Mouse (Mus musculus) lung, embryonic 16.5 days (tissue): ENCODE results near the gene Fut11. TPM values are rescaled to one million over a fixed set of nuclear protein-coding genes. Genes with fewer than 3 reads are reported as not detected.
A peak's percentile ranks its signal among the peaks of the same experiment; 100 is the strongest.

Experiments
- ATAC-seq: fragments of 200-750 bp; cut with Nextera tagmentation; 2 replicates; pipeline ENCODE4 v1.8.0; 2017; ENCODE audit warnings: low read depth, mild to moderate bottlenecking, moderate library complexity
- H3K27ac ChIP-seq: fragments of 300-500 bp; sonication (generic); 2 replicates; pipeline ENCODE4 v1.5.1; 2014; ENCODE audit warnings: mild to moderate bottlenecking, control low read depth, low read length
- H3K27me3 ChIP-seq: fragments of 300-500 bp; sonication (generic); 2 replicates; pipeline ENCODE4 v1.6.1; 2014; ENCODE audit warnings: low read depth, low read length, mixed read lengths; ENCODE audit not compliant: control insufficient read depth, insufficient read depth
- H3K36me3 ChIP-seq: fragments of 300-500 bp; sonication (generic); 2 replicates; pipeline ENCODE4 v1.6.1; 2014; ENCODE audit warnings: low read length; ENCODE audit not compliant: control insufficient read depth, insufficient read depth
- H3K4me1 ChIP-seq: fragments of 300-500 bp; sonication (generic); replicated peaks from 2 replicates; pipeline ENCODE4 v1.6.1; 2014; ENCODE audit warnings: low read length, mixed read lengths; ENCODE audit not compliant: control insufficient read depth, insufficient read depth
- H3K4me2 ChIP-seq: fragments of 300-500 bp; sonication (generic); 2 replicates; pipeline ENCODE4 v1.6.1; 2014; ENCODE audit warnings: low read depth, low read length, control low read depth
- H3K4me3 ChIP-seq: fragments of 300-500 bp; sonication (generic); 2 replicates; pipeline ENCODE4 v1.5.1; 2014; ENCODE audit warnings: mild to moderate bottlenecking, low read length, control low read depth
- H3K9ac ChIP-seq: fragments of 300-500 bp; sonication (generic); 2 replicates; pipeline ENCODE4 v1.6.1; 2014; ENCODE audit warnings: low read length, control low read depth
- H3K9me3 ChIP-seq: fragments of 300-500 bp; sonication (generic); 2 replicates; pipeline ENCODE4 v1.6.1; 2016; ENCODE audit warnings: low read length; ENCODE audit not compliant: control insufficient read depth
- WGBS: fragments of 180-500 bp; shearing (Covaris S2); extraction: QIAGEN DNeasy Blood & Tissue Kit; methylation state at CpG from one replicate; pipeline ENCODE4 v1.1.7; 2014; 5-methylcytosine and 5-hydroxymethylcytosine counted together
- polyA plus RNA-seq: library from polyadenylated mRNA; unstranded; fragments of >200 nt; fragmentation: Nextera tagmentation; extraction: Ambion mirVana; gene quantifications from 2 replicates; pipeline ENCODE4 v1.2.1, GENCODE M21; 2015

Gene Fut11
- polyA plus RNA-seq, 1 experiment from 2014 or later, result 30.7 TPM

- 81% methylated on average over 6 of the region's 6 CpGs for WGBS
- Histone ChIP-seq H3K27me3 (peaks cover 10% of the 10 kb centered on the region; the same call in 1 of the 2 replicates), H3K4me3 (no peak overlapping the region), H3K9ac (no peak overlapping the region), H3K36me3 (no peaks in the 10 kb centered on the region), H3K4me1 (peaks cover 8% of the 10 kb centered on the region), H3K4me2 (no peak overlapping the region), H3K9me3 (no peaks in the 10 kb centered on the region), H3K27ac (no peak overlapping the region)
- ATAC-seq, result no peak
Observed at GRCm38 (mm10) chr14:20658902-20659301, 35.9 kb upstream of the Fut11 start.

DNA sequence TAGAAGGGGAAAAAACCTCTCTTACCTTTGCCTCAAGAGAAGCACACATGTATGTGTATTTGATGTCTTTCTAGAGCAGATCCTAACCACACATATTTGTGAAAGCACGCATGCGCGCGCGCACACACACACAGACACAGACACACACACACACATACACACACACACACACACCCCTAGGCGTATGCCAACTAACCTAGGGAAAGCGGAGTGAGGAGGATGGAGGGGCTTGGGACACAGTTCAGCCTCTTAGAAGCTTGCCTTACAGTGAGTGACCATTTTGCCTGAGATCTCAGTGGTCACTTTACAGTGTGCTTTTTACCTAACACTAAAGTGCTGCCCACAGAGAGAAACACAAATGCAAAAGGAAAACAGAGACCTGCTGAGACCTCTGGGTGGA lies 35.1 kb upstream of the Fut11 start:
- WGBS, result 96% methylated on average over 7 of the region's 7 CpGs
- H3K4me3 ChIP-seq, result no peak overlapping the region
- ATAC-seq, result no peak

DNA sequence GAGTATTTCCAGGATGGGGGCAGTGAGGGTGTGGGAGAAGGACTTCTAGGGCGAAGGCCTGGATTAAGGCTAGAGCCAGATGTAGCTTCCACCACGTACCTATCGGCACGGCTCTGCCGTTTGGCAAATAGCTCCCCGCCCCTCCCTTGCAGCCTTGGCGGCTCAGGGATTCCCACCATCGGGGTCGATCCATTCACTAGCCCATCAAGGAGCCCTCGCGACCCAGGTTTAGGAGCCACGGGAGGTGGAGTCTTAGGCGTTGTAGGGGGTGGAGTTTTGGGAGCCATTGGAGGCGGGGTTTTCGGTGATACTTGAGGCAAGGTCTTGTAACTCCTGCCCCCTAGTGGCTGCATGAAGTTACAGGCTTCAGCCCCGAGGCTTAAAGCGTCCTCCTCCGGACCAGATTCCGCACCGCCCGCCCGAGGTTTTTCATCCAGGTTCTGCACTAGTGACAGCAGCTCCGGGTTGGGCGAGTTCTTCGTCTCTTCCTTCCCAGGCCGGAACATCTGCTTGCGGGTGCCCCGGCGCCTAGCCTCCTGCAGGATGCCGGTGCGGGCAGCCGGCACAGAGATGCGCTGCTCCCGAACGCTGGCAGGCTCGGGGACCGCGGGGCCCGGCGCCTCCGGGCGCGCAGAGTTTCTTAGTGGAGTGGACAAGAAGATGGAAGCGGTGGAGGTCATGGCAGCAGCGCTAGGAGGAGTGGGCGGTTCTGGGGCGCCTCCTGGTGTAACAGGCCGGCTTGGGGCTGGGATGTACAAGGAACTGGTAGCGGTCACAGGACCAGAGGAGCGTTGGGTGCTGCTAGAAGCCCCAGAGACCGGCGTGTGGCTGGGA lies 33.7 kb upstream of the Fut11 start:
- H3K9me3 ChIP-seq, result no peaks in the 10 kb centered on the region
- peaks cover 10% of the 10 kb centered on the region; the same call in 1 of the 2 replicates for H3K27me3 ChIP-seq
- peak overlapping the region; percentile 79 for H3K4me3 ChIP-seq
- H3K4me1 ChIP-seq, result peaks cover 8% of the 10 kb centered on the region
- WGBS, result under 1% methylated on average over 51 of the region's 52 CpGs
- H3K4me2 ChIP-seq, result peak overlapping the region; percentile 97
- H3K27ac ChIP-seq, result peak overlapping the region; percentile 82
- peak overlapping the region; percentile 73 for H3K9ac ChIP-seq
- H3K36me3 ChIP-seq, result no peaks in the 10 kb centered on the region
- ATAC-seq, result peak; percentile 91

More for the DNA sequence above, 35.1 kb upstream of the Fut11 start:
- Histone ChIP-seq H3K36me3 (no peaks in the 10 kb centered on the region), H3K27me3 (peaks cover 10% of the 10 kb centered on the region; the same call in 1 of the 2 replicates), H3K9ac (no peak overlapping the region), H3K27ac (no peak overlapping the region), H3K9me3 (no peaks in the 10 kb centered on the region), H3K4me1 (peaks cover 8% of the 10 kb centered on the region), H3K4me2 (no peak overlapping the region)

GRCm38 (mm10) chr14:20661661-20662331 lies 33.0 kb upstream of the Fut11 start:
- Histone ChIP-seq H3K36me3 (no peaks in the 10 kb centered on the region), H3K4me1 (peaks cover 8% of the 10 kb centered on the region), H3K4me3 (peak overlapping the region; percentile 79), H3K4me2 (peak overlapping the region; percentile 97), H3K9me3 (no peaks in the 10 kb centered on the region), H3K27ac (peak overlapping the region; percentile 82), H3K27me3 (peaks cover 10% of the 10 kb centered on the region; the same call in 1 of the 2 replicates), H3K9ac (peak overlapping the region; percentile 73)
- 12% methylated on average over 19 of the region's 19 CpGs for WGBS
- peak; percentile 35; the same call in 1 of the 2 replicates for ATAC-seq

DNA sequence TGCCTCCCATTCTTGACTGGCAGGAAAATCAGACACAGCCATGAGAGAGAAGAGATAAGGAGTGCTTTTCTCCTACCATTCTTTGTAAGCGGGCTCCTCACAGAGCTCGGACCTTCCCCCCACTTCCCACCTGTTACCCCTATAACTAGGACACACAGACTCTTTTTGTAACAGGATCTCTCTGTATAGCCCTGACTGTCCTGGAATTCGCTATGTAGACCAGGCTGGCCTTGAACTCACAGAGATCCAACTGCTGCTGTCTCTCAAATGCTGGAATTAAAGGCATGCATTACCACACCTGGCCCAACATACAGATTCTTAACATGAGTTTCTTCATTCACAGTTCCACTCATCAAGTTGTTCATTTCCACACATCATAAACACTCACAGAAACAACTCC lies 32.0 kb upstream of the Fut11 start:
- Histone ChIP-seq H3K4me2 (no peak overlapping the region), H3K27ac (no peak overlapping the region), H3K9me3 (no peaks in the 10 kb centered on the region), H3K27me3 (peaks cover 10% of the 10 kb centered on the region; the same call in 1 of the 2 replicates), H3K9ac (no peak overlapping the region), H3K4me1 (peaks cover 8% of the 10 kb centered on the region), H3K36me3 (no peaks in the 10 kb centered on the region), H3K4me3 (no peak overlapping the region)
- ATAC-seq, result no peak
- 77% methylated on average over 3 of the region's 3 CpGs for WGBS

- ATAC-seq, result no peak
- Histone ChIP-seq H3K9me3 (no peaks in the 10 kb centered on the region), H3K4me1 (peaks cover 8% of the 10 kb centered on the region), H3K4me3 (no peak overlapping the region), H3K27me3 (peaks cover 10% of the 10 kb centered on the region; the same call in 1 of the 2 replicates), H3K36me3 (no peaks in the 10 kb centered on the region), H3K27ac (no peak overlapping the region), H3K4me2 (no peak overlapping the region), H3K9ac (no peak overlapping the region)
- WGBS, result 43% methylated on average over 2 of the region's 2 CpGs
Observed at GRCm38 (mm10) chr14:20663601-20664000, 31.2 kb upstream of the Fut11 start.

- Histone ChIP-seq H3K9ac (no peak overlapping the region; the same call in 1 of the 2 replicates), H3K27ac (no peak overlapping the region)
- ATAC-seq, result no peak
Observed at GRCm38 (mm10) chr14:20664436-20664835, 30.3 kb upstream of the Fut11 start.

GRCm38 (mm10) chr14:20667469-20667868 lies 27.3 kb upstream of the Fut11 start:
- Histone ChIP-seq H3K9me3 (no peaks in the 10 kb centered on the region), H3K9ac (no peak overlapping the region), H3K27ac (no peak overlapping the region), H3K4me2 (no peak overlapping the region), H3K36me3 (no peaks in the 10 kb centered on the region), H3K27me3 (peaks cover 4% of the 10 kb centered on the region; the same call in 1 of the 2 replicates), H3K4me3 (no peak overlapping the region), H3K4me1 (no peaks in the 10 kb centered on the region)
- no peak for ATAC-seq
- 65% methylated on average over 1 of the region's 1 CpGs for WGBS

More at GRCm38 (mm10) chr14:20664436-20664835, 30.3 kb upstream of the Fut11 start:
- H3K36me3 ChIP-seq, result no peaks in the 10 kb centered on the region
- H3K4me2 ChIP-seq, result no peak overlapping the region
- WGBS, result 47% methylated on average over 3 of the region's 3 CpGs
- H3K27me3 ChIP-seq, result peaks cover 10% of the 10 kb centered on the region; the same call in 1 of the 2 replicates
- no peak overlapping the region for H3K4me3 ChIP-seq
- no peaks in the 10 kb centered on the region for H3K9me3 ChIP-seq
- peaks cover 8% of the 10 kb centered on the region for H3K4me1 ChIP-seq
